Mouse (Mus musculus): ENCODE results near the gene Slc38a2.

GRCm38 (mm10) chr15:96716371-96716770 lies 16.8 kb upstream of the Slc38a2 start:
- no peak for TF ChIP-seq CTCF (IDR thresholded peaks at IDR 0.05; ENCODE audit: extremely low read depth, insufficient read depth, low read length)
- TF ChIP-seq POLR2A (IDR thresholded peaks at IDR 0.05; ENCODE audit: extremely low read depth, insufficient read depth, low read length) = no peak
